Mouse (Mus musculus) midbrain, embryonic 11.5 days (tissue): Measurements from ENCODE around the gene Olfr1474. TPM values are rescaled to one million over a fixed set of nuclear protein-coding genes. Genes with fewer than 3 reads are reported as not detected.
"Not testable (repeated sequence)": the region's sequence is repeated elsewhere in the genome, so short reads cannot be mapped to it uniquely, and the experiment has no call there.

Experiments
- ATAC-seq: fragments of 200-750 bp; cut with Nextera tagmentation; 2 replicates; pipeline ENCODE4 v1.8.0; 2017; ENCODE audit warnings: moderate TSS enrichment, moderate library complexity; ENCODE audit not compliant: low FRiP score
- DNase-seq: peaks from one replicate; pipeline ENCODE4 v3.0.0; 2015; ENCODE audit warnings: low spot score; ENCODE audit errors: missing footprints
- H3K27ac ChIP-seq: fragments of 300-500 bp; sonication (generic); 2 replicates; pipeline ENCODE4 v1.5.1; 2014; ENCODE audit warnings: low read depth, low read length
- H3K27me3 ChIP-seq: fragments of 300-500 bp; sonication (generic); 2 replicates; pipeline ENCODE4 v1.6.1; 2014; ENCODE audit warnings: mild to moderate bottlenecking, low read length, moderate library complexity, mixed read lengths; ENCODE audit not compliant: control insufficient read depth, insufficient read depth
- H3K36me3 ChIP-seq: fragments of 300-500 bp; sonication (generic); 2 replicates; pipeline ENCODE4 v1.6.1; 2014; ENCODE audit warnings: mild to moderate bottlenecking, low read length, moderate library complexity, mixed read lengths; ENCODE audit not compliant: control insufficient read depth, insufficient read depth
- H3K4me1 ChIP-seq: fragments of 300-500 bp; sonication (generic); 2 replicates; pipeline ENCODE4 v1.6.1; 2014; ENCODE audit warnings: low read length; ENCODE audit not compliant: control insufficient read depth, insufficient read depth
- H3K4me2 ChIP-seq: fragments of 300-500 bp; sonication (generic); 2 replicates; pipeline ENCODE4 v1.6.1; 2014; ENCODE audit warnings: mild to moderate bottlenecking, moderate library complexity
- H3K4me3 ChIP-seq: fragments of 300-500 bp; sonication (generic); 2 replicates; pipeline ENCODE4 v1.5.1; 2014; ENCODE audit warnings: low read depth, low read length
- H3K9ac ChIP-seq: fragments of 300-500 bp; sonication (generic); 2 replicates; pipeline ENCODE4 v1.6.1; 2014; ENCODE audit warnings: low read length
- H3K9me3 ChIP-seq: fragments of 300-500 bp; sonication (generic); 2 replicates; pipeline ENCODE4 v1.6.1; 2016; ENCODE audit warnings: low read length; ENCODE audit not compliant: control insufficient read depth
- WGBS: fragments of 180-500 bp; shearing (Covaris S2); extraction: QIAGEN DNeasy Blood & Tissue Kit; methylation state at CpG from one replicate; pipeline ENCODE4 v1.1.7; 2014; 5-methylcytosine and 5-hydroxymethylcytosine counted together
- polyA plus RNA-seq: library from polyadenylated mRNA; unstranded; fragments of >200 nt; fragmentation: Nextera tagmentation; extraction: Ambion mirVana; gene quantifications from 2 replicates; pipeline ENCODE4 v1.2.1, GENCODE M21; 2014

Gene Olfr1474
- not detected in 2 replicates for polyA plus RNA-seq

GRCm38 (mm10) chr19:13469265-13469664, at the start of gene Olfr1474:
Gene Olfr1474 (plus strand): TSS chr19:13469565.
- H3K4me2 ChIP-seq, H3K4me1 ChIP-seq, H3K27ac ChIP-seq, H3K4me3 ChIP-seq, ATAC-seq, H3K36me3 ChIP-seq, DNase-seq, H3K9me3 ChIP-seq, H3K9ac ChIP-seq, H3K27me3 ChIP-seq: not testable (repeated sequence)
- 82% methylated on average over 4 of the region's 4 CpGs for WGBS

- not testable (repeated sequence) for H3K4me3 ChIP-seq, H3K4me1 ChIP-seq, H3K36me3 ChIP-seq, H3K4me2 ChIP-seq, H3K27me3 ChIP-seq, H3K9me3 ChIP-seq, H3K9ac ChIP-seq, H3K27ac ChIP-seq, DNase-seq, ATAC-seq
- WGBS, result 76% methylated on average over 2 of the region's 2 CpGs
Measured at GRCm38 (mm10) chr19:13443109-13443508, 26.3 kb upstream of the Olfr1474 start, which contains the start of gene Olfr1471. Gene Olfr1471 (plus strand): TSS chr19:13443409.

- 77% methylated on average over 1 of the region's 1 CpGs for WGBS
- no peaks in the 10 kb centered on the region for H3K4me1 ChIP-seq
- DNase-seq (no peak), ATAC-seq (no peak)
- H3K9ac ChIP-seq, result no peak within 1 kb of the TSS
- H3K27me3 ChIP-seq, result no peaks in the 10 kb centered on the region
- H3K36me3 ChIP-seq, result no peaks in the 10 kb centered on the region
- no peak within 1 kb of the TSS for H3K4me2 ChIP-seq
- no peak within 1 kb of the TSS for H3K4me3 ChIP-seq
- peaks cover 3% of the 10 kb centered on the region; the same call in 1 of the 2 replicates for H3K9me3 ChIP-seq
- H3K27ac ChIP-seq, result no peak within 1 kb of the TSS
Measured at GRCm38 (mm10) chr19:13455986-13456385, 13.4 kb upstream of the Olfr1474 start, which contains the start of gene Olfr1472. Gene Olfr1472 (minus strand): TSS chr19:13456086.

- no peak within 1 kb of the TSS for H3K4me2 ChIP-seq
- H3K4me3 ChIP-seq, result no peak within 1 kb of the TSS
- H3K9ac ChIP-seq, result no peak within 1 kb of the TSS
- H3K27ac ChIP-seq, result no peak within 1 kb of the TSS
- no peaks in the 10 kb centered on the region for H3K27me3 ChIP-seq
- H3K4me1 ChIP-seq, result no peaks in the 10 kb centered on the region
- ATAC-seq (no peak), DNase-seq (no peak)
- no peaks in the 10 kb centered on the region for H3K36me3 ChIP-seq
- H3K9me3 ChIP-seq, result no peaks in the 10 kb centered on the region
Measured at GRCm38 (mm10) chr19:13480096-13480495, 10.7 kb downstream of the Olfr1474 start, which contains the start of gene Olfr1475. Gene Olfr1475 (minus strand): TSS chr19:13480196.

DNA sequence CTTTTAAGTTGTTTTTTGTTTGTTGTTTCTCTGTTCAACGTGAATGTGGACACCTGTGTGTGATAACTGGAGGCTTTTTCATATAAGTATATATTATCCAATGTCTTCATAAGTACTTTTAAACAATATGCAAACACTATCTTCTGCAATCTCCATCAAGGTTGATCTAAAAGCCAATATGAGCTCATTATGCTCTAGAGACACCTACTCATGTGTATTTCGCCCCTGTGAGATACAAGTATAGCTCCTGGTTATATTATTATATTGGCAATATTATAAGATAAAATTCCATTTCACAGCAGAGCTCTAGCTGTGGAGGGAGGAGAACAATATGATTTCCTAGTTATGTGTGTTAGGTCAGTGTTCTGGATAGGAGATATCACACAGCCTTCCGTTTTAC, 30.9 kb downstream of the Olfr1474 start, which contains the start of gene Olfr1477:
TSS of gene Olfr1477 (plus strand) at position 301 of the 400 bp plus-strand sequence.
- H3K4me3 ChIP-seq, result no peak within 1 kb of the TSS
- peaks cover 4% of the 10 kb centered on the region; the same call in 1 of the 2 replicates for H3K9me3 ChIP-seq
- H3K36me3 ChIP-seq, result no peaks in the 10 kb centered on the region
- H3K4me2 ChIP-seq, result no peak within 1 kb of the TSS
- H3K9ac ChIP-seq, result no peak within 1 kb of the TSS
- WGBS, result 75% methylated on average over 3 of the region's 3 CpGs
- H3K27me3 ChIP-seq, result no peaks in the 10 kb centered on the region
- no peak for DNase-seq
- no peaks in the 10 kb centered on the region for H3K4me1 ChIP-seq
- ATAC-seq, result no peak
- no peak within 1 kb of the TSS for H3K27ac ChIP-seq

Other genes starting within 250 kb of the Olfr1474 start
- gene Olfr1463, start 238.2 kb upstream of the Olfr1474 start, polyA plus RNA-seq, result not detected in 2 replicates
- gene Olfr1465, start 154.0 kb upstream of the Olfr1474 start, polyA plus RNA-seq, result not detected in 2 replicates
- not detected in 2 replicates for gene Olfr1466, start 130.7 kb upstream of the Olfr1474 start, polyA plus RNA-seq
- gene Olfr1467, start 107.3 kb upstream of the Olfr1474 start, polyA plus RNA-seq, result not detected in 2 replicates
- not detected in 2 replicates for gene Olfr1469, start 61.7 kb upstream of the Olfr1474 start, polyA plus RNA-seq
- not detected in 2 replicates for gene Olfr1471, start 26.2 kb upstream of the Olfr1474 start, polyA plus RNA-seq
- not detected in 2 replicates for gene Olfr1472, start 13.5 kb upstream of the Olfr1474 start, polyA plus RNA-seq
- gene Olfr1475, start 10.6 kb downstream of the Olfr1474 start, polyA plus RNA-seq, result not detected in 2 replicates
- gene Olfr1477, start 31.0 kb downstream of the Olfr1474 start, polyA plus RNA-seq, result not detected in 2 replicates
- gene Olfr1480, start 58.3 kb downstream of the Olfr1474 start, polyA plus RNA-seq, result not detected in 2 replicates
- gene Olfr1484, start 113.9 kb downstream of the Olfr1474 start, polyA plus RNA-seq, result not detected in 2 replicates
- not detected in 2 replicates for gene Olfr1487, start 147.8 kb downstream of the Olfr1474 start, polyA plus RNA-seq
- gene Olfr1489, start 162.1 kb downstream of the Olfr1474 start, polyA plus RNA-seq, result not detected in 2 replicates
- gene Olfr1490, start 181.5 kb downstream of the Olfr1474 start, polyA plus RNA-seq, result not detected in 2 replicates
- gene Olfr1491, start 227.7 kb downstream of the Olfr1474 start, polyA plus RNA-seq, result not detected in 2 replicates